Mouse (Mus musculus): Measurements from ENCODE around the gene Adcy4. TPM values are rescaled to one million over a fixed set of nuclear protein-coding genes. Genes with fewer than 3 reads are reported as not detected.

Gene Adcy4
- polyA plus RNA-seq, 1 experiment from 2014 or later: 1.8 TPM

Other genes with a start within 250 kb of the Adcy4 start
- gene Pck2, start 243.8 kb downstream of the Adcy4 start, polyA plus RNA-seq (2015; fragmentation: Nextera tagmentation; extraction: Ambion mirVana): 32.2 and 34.5 TPM in 2 replicates
- gene Dcaf11, start 224.1 kb downstream of the Adcy4 start, polyA plus RNA-seq (2015; fragmentation: Nextera tagmentation; extraction: Ambion mirVana): 48.9 and 59.1 TPM in 2 replicates
- 1.6 and 1.8 TPM in 2 replicates for gene A730061H03Rik, start 223.7 kb downstream of the Adcy4 start, polyA plus RNA-seq (2015; fragmentation: Nextera tagmentation; extraction: Ambion mirVana)
- gene Fitm1, start 208.5 kb downstream of the Adcy4 start, polyA plus RNA-seq (2015; fragmentation: Nextera tagmentation; extraction: Ambion mirVana): 0.51 and 0.53 TPM in 2 replicates
- gene Psme1, start 206.0 kb downstream of the Adcy4 start, polyA plus RNA-seq (2015; fragmentation: Nextera tagmentation; extraction: Ambion mirVana): 103 and 111 TPM in 2 replicates
- gene Emc9, start 198.8 kb downstream of the Adcy4 start, polyA plus RNA-seq (2015; fragmentation: Nextera tagmentation; extraction: Ambion mirVana): 31.9 and 35.8 TPM in 2 replicates
- gene Psme2, start 193.0 kb downstream of the Adcy4 start, polyA plus RNA-seq (2015; fragmentation: Nextera tagmentation; extraction: Ambion mirVana): 202 and 224 TPM in 2 replicates
- 9.0 and 12.6 TPM in 2 replicates for gene Rnf31, start 192.4 kb downstream of the Adcy4 start, polyA plus RNA-seq (2015; fragmentation: Nextera tagmentation; extraction: Ambion mirVana)
- 14.8 and 16.4 TPM in 2 replicates for gene Irf9, start 180.5 kb downstream of the Adcy4 start, polyA plus RNA-seq (2015; fragmentation: Nextera tagmentation; extraction: Ambion mirVana)
- gene Rec8, start 166.1 kb downstream of the Adcy4 start, polyA plus RNA-seq (2015; fragmentation: Nextera tagmentation; extraction: Ambion mirVana): 1.6 and 1.7 TPM in 2 replicates
- gene Ipo4, start 148.1 kb downstream of the Adcy4 start, polyA plus RNA-seq (2015; fragmentation: Nextera tagmentation; extraction: Ambion mirVana): 35.2 and 36.5 TPM in 2 replicates
- gene Gm49378, start 146.2 kb downstream of the Adcy4 start, polyA plus RNA-seq (2015; fragmentation: Nextera tagmentation; extraction: Ambion mirVana): 1.4 and 1.7 TPM in 2 replicates
- gene Tm9sf1, start 140.3 kb downstream of the Adcy4 start, polyA plus RNA-seq (2015; fragmentation: Nextera tagmentation; extraction: Ambion mirVana): 53.3 and 59.4 TPM in 2 replicates
- 0.16 and 0.27 TPM in 2 replicates for gene Tssk4, start 133.9 kb downstream of the Adcy4 start, polyA plus RNA-seq (2015; fragmentation: Nextera tagmentation; extraction: Ambion mirVana)
- 23.1 and 24.2 TPM in 2 replicates for gene Mdp1, start 123.6 kb downstream of the Adcy4 start, polyA plus RNA-seq (2015; fragmentation: Nextera tagmentation; extraction: Ambion mirVana)
- 29.6 and 33.0 TPM in 2 replicates for gene Gmpr2, start 112.2 kb downstream of the Adcy4 start, polyA plus RNA-seq (2015; fragmentation: Nextera tagmentation; extraction: Ambion mirVana)
- 325 TPM in 2 replicates for gene Nedd8, start 112.0 kb downstream of the Adcy4 start, polyA plus RNA-seq (2015; fragmentation: Nextera tagmentation; extraction: Ambion mirVana)
- 21.1 and 26.3 TPM in 2 replicates for gene Tinf2, start 102.3 kb downstream of the Adcy4 start, polyA plus RNA-seq (2015; fragmentation: Nextera tagmentation; extraction: Ambion mirVana)
- gene Tgm1, start 70.2 kb downstream of the Adcy4 start, polyA plus RNA-seq (2015; fragmentation: Nextera tagmentation; extraction: Ambion mirVana): 1.5 and 2.0 TPM in 2 replicates
- 12.9 and 14.7 TPM in 2 replicates for gene Rabggta, start 61.8 kb downstream of the Adcy4 start, polyA plus RNA-seq (2015; fragmentation: Nextera tagmentation; extraction: Ambion mirVana)
- gene Dhrs1, start 38.4 kb downstream of the Adcy4 start, polyA plus RNA-seq (2015; fragmentation: Nextera tagmentation; extraction: Ambion mirVana): 36.1 and 36.4 TPM in 2 replicates
- gene Nop9, start 38.4 kb downstream of the Adcy4 start, polyA plus RNA-seq (2015; fragmentation: Nextera tagmentation; extraction: Ambion mirVana): 41.9 and 42.8 TPM in 2 replicates
- gene Cideb, start 25.6 kb downstream of the Adcy4 start, polyA plus RNA-seq (2015; fragmentation: Nextera tagmentation; extraction: Ambion mirVana): 21.1 and 21.3 TPM in 2 replicates
- gene Ltb4r2, start 22.7 kb downstream of the Adcy4 start, polyA plus RNA-seq (2015; fragmentation: Nextera tagmentation; extraction: Ambion mirVana): 0.92 and 1.3 TPM in 2 replicates
- gene Ltb4r1, start 18.1 kb downstream of the Adcy4 start, polyA plus RNA-seq (2015; fragmentation: Nextera tagmentation; extraction: Ambion mirVana): 4.4 and 4.6 TPM in 2 replicates
- gene Ripk3, start 4.8 kb upstream of the Adcy4 start, polyA plus RNA-seq (2015; fragmentation: Nextera tagmentation; extraction: Ambion mirVana): 20.4 and 22.1 TPM in 2 replicates
- gene Nfatc4, start 39.0 kb upstream of the Adcy4 start, polyA plus RNA-seq (2015; fragmentation: Nextera tagmentation; extraction: Ambion mirVana): 1.5 and 1.8 TPM in 2 replicates
- 2.2 and 3.1 TPM in 2 replicates for gene Nynrin, start 69.9 kb upstream of the Adcy4 start, polyA plus RNA-seq (2015; fragmentation: Nextera tagmentation; extraction: Ambion mirVana)
- 0.10 and 0.13 TPM in 2 replicates for gene Cbln3, start 100.3 kb upstream of the Adcy4 start, polyA plus RNA-seq (2015; fragmentation: Nextera tagmentation; extraction: Ambion mirVana)
- 6.8 and 7.6 TPM in 2 replicates for gene Khnyn, start 100.9 kb upstream of the Adcy4 start, polyA plus RNA-seq (2015; fragmentation: Nextera tagmentation; extraction: Ambion mirVana)
- gene Sdr39u1, start 116.2 kb upstream of the Adcy4 start, polyA plus RNA-seq (2015; fragmentation: Nextera tagmentation; extraction: Ambion mirVana): 13.3 and 14.1 TPM in 2 replicates
- gene Cma1, start 160.6 kb upstream of the Adcy4 start, polyA plus RNA-seq (2015; fragmentation: Nextera tagmentation; extraction: Ambion mirVana): 0.12 and 0.20 TPM in 2 replicates
- not detected in 2 replicates for gene Cma2, start 166.9 kb upstream of the Adcy4 start, polyA plus RNA-seq (2015; fragmentation: Nextera tagmentation; extraction: Ambion mirVana)
- not detected in 2 replicates for gene Mcpt1, start 233.9 kb upstream of the Adcy4 start, polyA plus RNA-seq (2015; fragmentation: Nextera tagmentation; extraction: Ambion mirVana)
- not detected in 2 replicates for gene Mcpt9, start 246.4 kb upstream of the Adcy4 start, polyA plus RNA-seq (2015; fragmentation: Nextera tagmentation; extraction: Ambion mirVana)